Mouse (Mus musculus): ENCODE results near the gene Ascc3.

Ascc3 gene

GRCm38 (mm10) chr10:50894170-50894991 lies 301.9 kb downstream of the Ascc3 start, which contains the start of gene Sim1:
TSS of gene Sim1 (plus strand) at chr10:50894754.
- CTCF ChIA-PET = interaction anchor here (0.5 kb wide), 1 partner anchor 17 kb away, joined by 3 read pairs; no protein-coding TSS in a partner anchor

- CTCF ChIA-PET = interaction anchor here (0.5 kb wide), 1 partner anchor 16 kb away, joined by 3 read pairs; no protein-coding TSS in a partner anchor
Observed at GRCm38 (mm10) chr10:50895091-50895790, 302.8 kb downstream of the Ascc3 start.

GRCm38 (mm10) chr10:50895881-50896766 lies 303.7 kb downstream of the Ascc3 start:
- CTCF ChIA-PET = no interaction called here

DNA sequence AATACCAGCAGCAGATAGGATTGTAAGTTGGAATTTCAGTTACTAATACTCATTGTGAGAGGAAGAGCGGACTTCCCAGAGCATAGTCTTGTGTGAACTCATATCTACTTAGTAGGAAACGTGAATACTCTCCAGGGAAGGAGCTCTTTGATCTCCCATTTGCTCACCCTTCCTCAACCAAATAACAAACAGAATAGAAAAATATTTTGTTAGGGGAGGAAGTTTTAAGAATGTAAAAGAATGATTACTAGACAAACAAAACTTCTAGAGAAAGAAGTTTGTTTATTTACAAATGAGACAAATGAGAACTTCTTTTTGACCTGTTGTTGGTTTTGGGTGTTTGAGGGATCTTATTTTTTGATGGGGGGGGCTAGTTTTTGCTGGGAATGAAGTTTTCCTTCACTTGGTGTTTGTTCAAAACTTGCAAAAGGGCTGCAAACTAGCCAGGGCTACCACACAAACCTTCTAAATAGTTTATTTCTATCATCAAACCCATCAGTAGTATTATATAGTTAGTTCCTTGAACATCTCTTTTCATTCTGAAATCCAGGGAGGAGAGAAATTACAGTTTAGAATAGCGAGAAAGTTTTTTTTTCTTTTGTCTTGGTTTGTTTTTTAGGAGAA lies 304.4 kb downstream of the Ascc3 start:
- CTCF ChIA-PET = no interaction called here

DNA sequence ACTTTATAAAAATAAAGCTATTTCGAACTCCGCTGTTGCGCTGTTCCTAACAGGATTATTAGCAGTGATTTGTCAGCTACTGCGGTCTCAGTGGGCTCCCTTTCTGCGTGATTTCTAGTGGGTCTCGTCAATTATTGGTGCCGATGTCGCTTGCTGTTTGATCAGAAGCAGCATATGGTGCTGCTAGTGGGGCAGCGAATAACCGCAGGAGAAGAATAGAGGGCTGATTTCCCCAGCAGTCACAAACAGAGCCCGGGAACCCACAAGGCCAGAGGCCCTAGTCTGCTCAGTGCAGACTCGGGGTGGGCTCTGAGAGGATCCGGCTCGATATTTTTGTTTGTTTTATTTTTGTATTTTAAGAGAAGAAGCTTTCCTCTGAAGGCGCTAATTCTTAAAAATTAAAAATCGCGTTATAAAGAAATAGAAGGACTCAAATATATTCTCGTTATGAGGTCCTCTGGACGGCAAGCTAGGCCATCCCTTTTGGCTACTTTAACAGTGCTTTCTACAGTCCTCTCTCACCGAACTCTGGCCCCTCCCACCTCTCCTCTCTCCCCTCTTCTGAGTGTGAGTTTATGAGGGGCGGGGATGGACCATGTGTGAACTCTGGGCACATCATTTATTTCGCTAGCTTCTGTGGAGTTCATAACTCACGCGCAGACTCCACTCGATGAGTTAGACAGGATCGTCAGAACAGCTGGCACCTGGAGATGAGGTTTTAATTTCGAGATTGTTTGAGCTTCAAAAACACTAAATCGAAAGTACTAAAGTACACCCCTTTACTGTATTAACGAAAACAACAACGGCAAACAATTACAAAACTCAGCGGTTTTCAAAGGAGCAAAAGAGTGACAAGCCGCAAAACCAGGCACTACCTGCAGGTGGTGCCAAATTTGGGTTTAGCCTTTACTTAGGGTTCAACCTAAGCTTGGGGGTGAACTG lies 305.3 kb downstream of the Ascc3 start:
- CTCF ChIA-PET = interaction anchor here (0.5 to 1.1 kb wide), 2 partner anchors 429 to 1757 kb away, joined by 3 to 9 read pairs; no protein-coding TSS in a partner anchor

GRCm38 (mm10) chr10:50898621-50899020 lies 306.2 kb downstream of the Ascc3 start:
- CTCF ChIA-PET = interaction anchor here (1.1 kb wide), 1 partner anchor 429 kb away, joined by 3 read pairs; no protein-coding TSS in a partner anchor

GRCm38 (mm10) chr10:50899846-50900745 lies 307.6 kb downstream of the Ascc3 start:
- CTCF ChIA-PET = interaction anchor here (0.7 kb wide), 1 partner anchor 191 kb away, joined by 3 read pairs; no protein-coding TSS in a partner anchor

Measured in spleen, embryonic (tissue).